Mouse (Mus musculus) heart, postnatal 0 days (tissue): ENCODE measurements at regions not wholly inside any gene's neighbourhood (a gene's known extent, or its start where the extent isn't known, plus 50 kb on each side); places are given as distances from the start of the nearest gene placed in this dataset.

Experiments used
- CTCF ChIP-seq: IDR thresholded peaks from 2 replicates; pipeline ENCODE4 v1.5.1; 2016; ENCODE audit warnings: antibody characterized with exemption, control low read depth, low read depth
- EP300 ChIP-seq: IDR thresholded peaks from 2 replicates; pipeline ENCODE4 v1.6.1; 2016; ENCODE audit warnings: antibody characterized with exemption, low read depth

DNA sequence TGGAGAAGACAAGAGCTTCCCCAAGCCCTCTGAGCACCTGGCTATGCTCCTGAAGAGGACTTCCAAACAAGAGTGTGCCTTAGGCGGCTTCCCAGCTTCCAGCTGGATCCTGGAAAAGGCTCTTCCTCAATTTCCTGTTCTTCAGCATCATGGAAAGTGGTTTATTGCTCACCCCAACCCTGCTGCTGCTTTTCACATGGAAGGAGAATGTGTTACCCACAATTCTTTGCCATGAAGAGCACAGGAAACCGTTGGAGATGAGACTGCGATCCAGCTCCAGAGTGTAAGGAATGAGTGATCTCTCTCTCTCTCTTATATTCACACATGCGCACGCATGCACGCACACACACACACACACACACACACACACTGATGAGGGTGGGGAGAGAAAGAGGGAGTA, 150.6 kb upstream of the Gm5148 start:
- no peak for TF ChIP-seq CTCF
- TF ChIP-seq EP300 = no peak
